12 mouse cellular contexts compared by ENCODE assay signal in genomic region chr13:20900972-20901457, GRCm38 (mm10).
DNase-seq lines count a peak whose midpoint lies in the region; ATAC-seq lines count a peak whose summit lies in the region.
"Had no signal": no experiment of that assay in that cellular context is flagged by ENCODE, and none has a peak within 500 bp of the region (broad histone marks: within the 10 kb centered on the region; RNA-seq: fewer than 3 reads in every experiment).

No protein-coding gene starts in this region.

- H3K9ac ChIP-seq in forebrain, embryonic 11.5 days (ENCODE audit: low read length): no peak overlapping the region
- no peak overlapping the region for H3K9ac ChIP-seq in forebrain, embryonic 15.5 days (replicated peaks)
- H3K9ac ChIP-seq: embryonic facial prominence, embryonic 13.5 days; liver, embryonic 14.5 days had no signal

- DNase-seq in forebrain, embryonic 11.5 days (ENCODE audit: low spot score): no peak
- no peak for DNase-seq in forebrain, embryonic 10.5 days (ENCODE audit: extremely low spot score, low spot score)
- peak; percentile 50 for DNase-seq in MN1 (ENCODE audit: low spot score)
- DNase-seq in lung, postnatal 10 days: peak; percentile 47
- no peak for DNase-seq in gastrocnemius, postnatal 10 days
- DNase-seq in left cerebral cortex, postnatal 10 days (ENCODE audit: extremely low spot score in 1 of 2, low spot score in 2 of 2): no peak
- no peak for DNase-seq in urinary bladder, adult 2 months (ENCODE audit: low spot score)
- DNase-seq: right cerebral cortex, adult 18-20 months; thymus, postnatal 14 days had no signal

- no peaks in the 10 kb centered on the region for H3K9me3 ChIP-seq in forebrain, embryonic 11.5 days (ENCODE audit: control insufficient read depth, low read length)
- no peaks in the 10 kb centered on the region for H3K9me3 ChIP-seq in forebrain, embryonic 10.5 days
- H3K9me3 ChIP-seq in forebrain, embryonic 15.5 days: no peaks in the 10 kb centered on the region
- H3K9me3 ChIP-seq: embryonic facial prominence, embryonic 13.5 days had no signal

- 27% methylated on average over 2 of the region's 2 CpGs for WGBS in forebrain, embryonic 11.5 days
- 37% methylated on average over 2 of the region's 2 CpGs for WGBS in forebrain, embryonic 10.5 days
- WGBS in forebrain, embryonic 15.5 days: 3% methylated on average over 2 of the region's 2 CpGs

- no peak overlapping the region for H3K4me2 ChIP-seq in forebrain, embryonic 11.5 days (ENCODE audit: low read depth, low read length, severe bottlenecking)
- H3K4me2 ChIP-seq in forebrain, embryonic 15.5 days (replicated peaks): no peak overlapping the region
- H3K4me2 ChIP-seq: embryonic facial prominence, embryonic 13.5 days had no signal

- no peaks in the 10 kb centered on the region for H3K27me3 ChIP-seq in forebrain, embryonic 11.5 days (ENCODE audit: control insufficient read depth, insufficient read depth, low read length)
- H3K27me3 ChIP-seq in forebrain, embryonic 10.5 days (ENCODE audit: poor library complexity, severe bottlenecking): no peaks in the 10 kb centered on the region
- H3K27me3 ChIP-seq in forebrain, embryonic 15.5 days: no peaks in the 10 kb centered on the region
- H3K27me3 ChIP-seq: embryonic facial prominence, embryonic 13.5 days had no signal

- no peak overlapping the region for H3K27ac ChIP-seq in forebrain, embryonic 11.5 days (ENCODE audit: low read depth, low read length)
- H3K27ac ChIP-seq in forebrain, embryonic 10.5 days: no peak overlapping the region
- peak overlapping the region; percentile 60 for H3K27ac ChIP-seq in forebrain, embryonic 15.5 days (replicated peaks)
- H3K27ac ChIP-seq: embryonic facial prominence, embryonic 13.5 days; liver, embryonic 14.5 days had no signal

- intact Hi-C loops in left cerebral cortex, postnatal 10 days (cut with DNase I): no loop called here

- no peaks in the 10 kb centered on the region for H3K36me3 ChIP-seq in forebrain, embryonic 11.5 days (ENCODE audit: control insufficient read depth, insufficient read depth, low read length)
- no peaks in the 10 kb centered on the region for H3K36me3 ChIP-seq in forebrain, embryonic 10.5 days (replicated peaks)
- H3K36me3 ChIP-seq in forebrain, embryonic 15.5 days: no peaks in the 10 kb centered on the region
- H3K36me3 ChIP-seq: embryonic facial prominence, embryonic 13.5 days had no signal

- 0 out of 2 replicates have a peak, but pooled peaks have one; percentile 24 for ATAC-seq in forebrain, embryonic 11.5 days (replicated peaks; ENCODE audit: low FRiP score)
- peak; percentile 66 for ATAC-seq in forebrain, embryonic 15.5 days (replicated peaks)

- H3K4me3 ChIP-seq in forebrain, embryonic 11.5 days (ENCODE audit: low read depth, low read length): no peak overlapping the region
- H3K4me3 ChIP-seq in forebrain, embryonic 10.5 days: no peak overlapping the region
- H3K4me3 ChIP-seq in forebrain, embryonic 15.5 days: no peak overlapping the region
- H3K4me3 ChIP-seq: embryonic facial prominence, embryonic 13.5 days had no signal

- no peaks in the 10 kb centered on the region for H3K4me1 ChIP-seq in forebrain, embryonic 11.5 days (replicated peaks; ENCODE audit: control insufficient read depth, insufficient read depth, low read length)
- H3K4me1 ChIP-seq in forebrain, embryonic 10.5 days: no peaks in the 10 kb centered on the region
- H3K4me1 ChIP-seq in forebrain, embryonic 15.5 days: peaks cover 20% of the 10 kb centered on the region
- H3K4me1 ChIP-seq: embryonic facial prominence, embryonic 13.5 days had no signal

Comparison
In these comparisons a context has a peak if more than half of its experiments do, and no peak if none do; other contexts are left out.
1. DNase-seq: peak in MN1 (single experiment) and lung, postnatal 10 days (single experiment); none in forebrain, embryonic 11.5 days (single experiment), forebrain, embryonic 10.5 days (single experiment), gastrocnemius, postnatal 10 days (single experiment), left cerebral cortex, postnatal 10 days (0 of 2) and urinary bladder, adult 2 months (single experiment).